Mouse (Mus musculus): ENCODE data around the gene Pcolce2. TPM values are rescaled to one million over a fixed set of nuclear protein-coding genes. Genes with fewer than 3 reads are reported as not detected.

The Pcolce2 gene
- polyA plus RNA-seq, 1 experiment from 2014 or later = 2.9 TPM

DNA sequence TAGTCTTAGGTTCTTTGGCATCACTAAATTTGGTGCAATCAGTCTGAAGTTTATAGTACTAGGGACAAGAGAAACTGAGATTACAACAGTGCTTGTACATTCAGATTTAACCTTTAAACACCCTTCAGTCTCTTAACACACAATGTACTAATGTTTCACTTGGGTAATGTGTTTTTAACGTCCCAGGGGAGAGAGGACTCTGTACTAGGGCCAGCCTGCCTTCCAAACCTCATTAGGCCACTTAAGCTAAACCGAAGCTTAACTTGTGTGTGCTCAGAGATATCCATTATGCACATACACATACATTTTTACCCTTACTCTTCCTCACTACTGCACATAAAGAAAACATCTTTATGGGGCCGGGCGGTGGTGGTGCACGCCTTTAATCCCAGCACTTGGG is 109.9 kb downstream of the Pcolce2 start:
- 0 out of 2 replicates have a peak, but pooled peaks cover 3% of the 10 kb centered on the region for H3K27me3 ChIP-seq (replicated peaks)
- H3K9ac ChIP-seq = no peak overlapping the region
- no peak for ATAC-seq (replicated peaks)
- H3K9me3 ChIP-seq = no peaks in the 10 kb centered on the region
- no peak overlapping the region for H3K4me2 ChIP-seq
- H3K27ac ChIP-seq = no peak overlapping the region
- no peak overlapping the region for H3K4me3 ChIP-seq
- peaks cover 18% of the 10 kb centered on the region for H3K4me1 ChIP-seq
- 93% methylated on average over 5 of the region's 5 CpGs for WGBS
- no peaks in the 10 kb centered on the region for H3K36me3 ChIP-seq (replicated peaks)

Other genes with a start within 250 kb of the Pcolce2 start
- gene Chst2, start 230.9 kb upstream of the Pcolce2 start, polyA plus RNA-seq (2015; fragmentation: Nextera tagmentation; extraction: Ambion mirVana) = 19.2 and 22.6 TPM in 2 replicates
- gene U2surp, start 125.6 kb upstream of the Pcolce2 start, polyA plus RNA-seq (2015; fragmentation: Nextera tagmentation; extraction: Ambion mirVana) = 115 and 129 TPM in 2 replicates
- gene Paqr9, start 77.9 kb upstream of the Pcolce2 start, polyA plus RNA-seq (2015; fragmentation: Nextera tagmentation; extraction: Ambion mirVana) = 5.1 and 5.3 TPM in 2 replicates
- gene Trpc1, start 112.8 kb downstream of the Pcolce2 start, polyA plus RNA-seq (2015; fragmentation: Nextera tagmentation; extraction: Ambion mirVana) = 7.5 and 8.3 TPM in 2 replicates
- gene Pls1, start 207.7 kb downstream of the Pcolce2 start, polyA plus RNA-seq (2015; fragmentation: Nextera tagmentation; extraction: Ambion mirVana) = 2.6 and 2.8 TPM in 2 replicates
- 12.3 and 14.2 TPM in 2 replicates for gene Atr, start 220.0 kb downstream of the Pcolce2 start, polyA plus RNA-seq (2015; fragmentation: Nextera tagmentation; extraction: Ambion mirVana)